Mouse (Mus musculus) liver, postnatal 0 days (tissue): ENCODE results near the gene Vav2. TPM values are rescaled to one million over a fixed set of nuclear protein-coding genes. Genes with fewer than 3 reads are reported as not detected.

ENCODE experiments used
- ATAC-seq: fragments of 200-750 bp; cut with Nextera tagmentation; 2 replicates; pipeline ENCODE4 v1.8.0; 2017; ENCODE audit warnings: mild to moderate bottlenecking, moderate library complexity
- DNase-seq: peaks from one replicate; pipeline ENCODE4 v3.0.0-alpha.2; 2016
- H3K27ac ChIP-seq: fragments of 300-500 bp; sonication (generic); 2 replicates; pipeline ENCODE4 v1.5.1; 2014; ENCODE audit warnings: antibody characterized with exemption, moderate library complexity, mild to moderate bottlenecking, low read depth
- H3K27me3 ChIP-seq: fragments of 300-500 bp; sonication (generic); 2 replicates; pipeline ENCODE4 v1.6.1; 2014; ENCODE audit warnings: low read length, control low read depth, mixed read lengths; ENCODE audit not compliant: insufficient read depth
- H3K36me3 ChIP-seq: fragments of 300-500 bp; sonication (generic); replicated peaks from 2 replicates; pipeline ENCODE4 v1.6.1; 2014; ENCODE audit warnings: mild to moderate bottlenecking, control low read depth, low read length, moderate library complexity, mixed read lengths; ENCODE audit not compliant: insufficient read depth
- H3K4me1 ChIP-seq: fragments of 300-500 bp; sonication (generic); 2 replicates; pipeline ENCODE4 v1.6.1; 2014; ENCODE audit warnings: antibody characterized with exemption, mild to moderate bottlenecking, control low read depth; ENCODE audit not compliant: insufficient read depth
- H3K4me2 ChIP-seq: fragments of 300-500 bp; sonication (generic); 2 replicates; pipeline ENCODE4 v1.6.1; 2014; ENCODE audit warnings: low read depth, mild to moderate bottlenecking, low read length, moderate library complexity, mixed read lengths
- H3K4me3 ChIP-seq: fragments of 300-500 bp; sonication (generic); 2 replicates; pipeline ENCODE4 v1.5.1; 2014; ENCODE audit warnings: low read depth, low read length
- H3K9ac ChIP-seq: fragments of 300-500 bp; sonication (generic); replicated peaks from 2 replicates; pipeline ENCODE4 v1.6.1; 2014; ENCODE audit warnings: mild to moderate bottlenecking, moderate library complexity
- H3K9me3 ChIP-seq: fragments of 300-500 bp; sonication (generic); 2 replicates; pipeline ENCODE4 v1.6.1; 2016; ENCODE audit warnings: mild to moderate bottlenecking, control low read depth, low read length, mixed read lengths
- CTCF ChIP-seq: sonication (generic); IDR thresholded peaks from 2 replicates; pipeline ENCODE4 v1.5.1; 2016; ENCODE audit warnings: antibody characterized with exemption, low read depth
- EP300 ChIP-seq: IDR thresholded peaks from 2 replicates; pipeline ENCODE4 v1.6.1; 2016; ENCODE audit warnings: antibody characterized with exemption, low read depth, mild to moderate bottlenecking
- WGBS: fragments of 180-500 bp; shearing (Covaris S2); extraction: QIAGEN DNeasy Blood & Tissue Kit; methylation state at CpG from one replicate; pipeline ENCODE4 v1.1.7; 2014; ENCODE audit not compliant: insufficient replicate concordance; 5-methylcytosine and 5-hydroxymethylcytosine counted together
- polyA plus RNA-seq: library from polyadenylated mRNA; unstranded; fragments of >200 nt; fragmentation: Nextera tagmentation; extraction: Ambion mirVana; gene quantifications from 2 replicates; pipeline ENCODE4 v1.2.1, GENCODE M21; 2015

Vav2 gene
- polyA plus RNA-seq, 1 experiment from 2014 or later, result 6.3 TPM

- no peak overlapping the region for H3K4me2 ChIP-seq
- H3K36me3 ChIP-seq, result no peaks in the 10 kb centered on the region
- ATAC-seq (no peak), DNase-seq (no peak)
- no peak overlapping the region for H3K27ac ChIP-seq
- TF ChIP-seq CTCF, result no peak
- TF ChIP-seq EP300, result no peak
- 67% methylated on average over 20 of the region's 20 CpGs for WGBS
- peaks cover 59% of the 10 kb centered on the region for H3K4me1 ChIP-seq
- no peak overlapping the region for H3K9ac ChIP-seq
- H3K4me3 ChIP-seq, result no peak overlapping the region
- H3K9me3 ChIP-seq, result no peaks in the 10 kb centered on the region
- H3K27me3 ChIP-seq, result peaks cover 8% of the 10 kb centered on the region
Observed at GRCm38 (mm10) chr2:27421293-27422068, 5.4 kb downstream of the Vav2 start.

- peak; percentile 39 for ATAC-seq
- H3K4me1 ChIP-seq, result peaks cover 71% of the 10 kb centered on the region
- peak overlapping the region; percentile 49 for H3K27ac ChIP-seq
Observed at GRCm38 (mm10) chr2:27418577-27419070, 8.2 kb downstream of the Vav2 start.

GRCm38 (mm10) chr2:27417648-27418153 lies 9.1 kb downstream of the Vav2 start:
- no peaks in the 10 kb centered on the region for H3K27me3 ChIP-seq
- 0 out of 2 replicates have a peak overlapping the region, but pooled peaks have one; percentile 16 for H3K9ac ChIP-seq
- H3K36me3 ChIP-seq, result no peaks in the 10 kb centered on the region
- H3K4me1 ChIP-seq, result peaks cover 69% of the 10 kb centered on the region
- no peaks in the 10 kb centered on the region for H3K9me3 ChIP-seq
- ATAC-seq (no peak), DNase-seq (no peak)
- H3K4me3 ChIP-seq, result no peak overlapping the region
- no peak overlapping the region for H3K4me2 ChIP-seq
- 42% methylated on average over 5 of the region's 5 CpGs for WGBS
- no peak overlapping the region for H3K27ac ChIP-seq
- TF ChIP-seq EP300 (no peak), CTCF (no peak)

More at GRCm38 (mm10) chr2:27418577-27419070, 8.2 kb downstream of the Vav2 start:
- no peaks in the 10 kb centered on the region for H3K27me3 ChIP-seq
- H3K4me2 ChIP-seq, result no peak overlapping the region
- H3K4me3 ChIP-seq, result no peak overlapping the region
- H3K9me3 ChIP-seq, result no peaks in the 10 kb centered on the region
- TF ChIP-seq CTCF (no peak), EP300 (no peak)
- WGBS, result 21% methylated on average over 6 of the region's 6 CpGs
- no peaks in the 10 kb centered on the region for H3K36me3 ChIP-seq
- H3K9ac ChIP-seq, result 0 out of 2 replicates have a peak overlapping the region, but pooled peaks have one; percentile 16
- no peak for DNase-seq

- Histone ChIP-seq H3K27me3 (no peaks in the 10 kb centered on the region), H3K9ac (no peak overlapping the region), H3K36me3 (no peaks in the 10 kb centered on the region), H3K27ac (peak overlapping the region; percentile 55), H3K9me3 (no peaks in the 10 kb centered on the region), H3K4me3 (no peak overlapping the region), H3K4me1 (peaks cover 79% of the 10 kb centered on the region), H3K4me2 (no peak overlapping the region)
- DNase-seq (no peak), ATAC-seq (peak; percentile 28)
- 19% methylated on average over 3 of the region's 3 CpGs for WGBS
- no peak for TF ChIP-seq EP300
- no peak for TF ChIP-seq CTCF
Observed at GRCm38 (mm10) chr2:27416425-27416824, 10.4 kb downstream of the Vav2 start.

- DNase-seq (no peak), ATAC-seq (no peak)
- Histone ChIP-seq H3K9ac (0 out of 2 replicates have a peak overlapping the region, but pooled peaks have one; percentile 16), H3K4me3 (no peak overlapping the region), H3K27me3 (no peaks in the 10 kb centered on the region), H3K4me2 (0 out of 2 replicates have a peak overlapping the region, but pooled peaks have one; percentile 3), H3K36me3 (no peaks in the 10 kb centered on the region), H3K27ac (peak overlapping the region; percentile 55; the same call in 1 of the 2 replicates), H3K9me3 (no peaks in the 10 kb centered on the region), H3K4me1 (peaks cover 84% of the 10 kb centered on the region)
- 42% methylated on average over 11 of the region's 11 CpGs for WGBS
- TF ChIP-seq CTCF, result no peak
- no peak for TF ChIP-seq EP300
Observed at GRCm38 (mm10) chr2:27415060-27415783, 11.6 kb downstream of the Vav2 start.
